Mouse (Mus musculus): ENCODE data around the gene Fam47e. TPM values are rescaled to one million over a fixed set of nuclear protein-coding genes. Genes with fewer than 3 reads are reported as not detected.

The Fam47e gene
- polyA plus RNA-seq, 1 experiment from 2014 or later: 2.1 TPM

- H3K27me3 ChIP-seq (ENCODE audit: control insufficient read depth, insufficient read depth, low read depth, low read length): no peaks in the 10 kb centered on the region
- H3K4me3 ChIP-seq (ENCODE audit: low read depth, low read length): no peak overlapping the region
- 0 out of 2 replicates have a peak, but pooled peaks cover 4% of the 10 kb centered on the region for H3K9me3 ChIP-seq (replicated peaks; ENCODE audit: control insufficient read depth, low read length, poor library complexity, severe bottlenecking)
- no peaks in the 10 kb centered on the region for H3K4me1 ChIP-seq (ENCODE audit: control insufficient read depth, insufficient read depth, low read length)
- H3K9ac ChIP-seq (ENCODE audit: low read depth, low read length): no peak overlapping the region
- WGBS: 74% methylated on average over 5 of the region's 5 CpGs
- ATAC-seq: no peak
- H3K4me2 ChIP-seq (ENCODE audit: low read length): no peak overlapping the region
- no peaks in the 10 kb centered on the region for H3K36me3 ChIP-seq (ENCODE audit: control insufficient read depth, insufficient read depth, low read length)
- H3K27ac ChIP-seq (ENCODE audit: low read length): no peak overlapping the region
These were observed 67.0 kb downstream of the Fam47e start for GRCm38 (mm10) chr5:92621883-92622282.

- Histone ChIP-seq H3K9me3 (replicated peaks; ENCODE audit: control insufficient read depth, low read length, poor library complexity, severe bottlenecking) (0 out of 2 replicates have a peak, but pooled peaks cover 4% of the 10 kb centered on the region), H3K27ac (ENCODE audit: low read length) (no peak overlapping the region), H3K9ac (ENCODE audit: low read depth, low read length) (no peak overlapping the region), H3K4me2 (ENCODE audit: low read length) (no peak overlapping the region), H3K4me3 (ENCODE audit: low read depth, low read length) (no peak overlapping the region), H3K4me1 (ENCODE audit: control insufficient read depth, insufficient read depth, low read length) (no peaks in the 10 kb centered on the region), H3K36me3 (ENCODE audit: control insufficient read depth, insufficient read depth, low read length) (no peaks in the 10 kb centered on the region), H3K27me3 (ENCODE audit: control insufficient read depth, insufficient read depth, low read depth, low read length) (no peaks in the 10 kb centered on the region)
- WGBS: 73% methylated on average over 7 of the region's 7 CpGs
- ATAC-seq: no peak
These were observed 73.0 kb downstream of the Fam47e start for GRCm38 (mm10) chr5:92627896-92628295.

GRCm38 (mm10) chr5:92633526-92633925 lies 78.7 kb downstream of the Fam47e start:
- H3K9ac ChIP-seq (ENCODE audit: low read depth, low read length): no peak overlapping the region
- no peaks in the 10 kb centered on the region for H3K4me1 ChIP-seq (ENCODE audit: control insufficient read depth, insufficient read depth, low read length)
- H3K27ac ChIP-seq (ENCODE audit: low read length): no peak overlapping the region
- H3K36me3 ChIP-seq (ENCODE audit: control insufficient read depth, insufficient read depth, low read length): no peaks in the 10 kb centered on the region
- no peaks in the 10 kb centered on the region for H3K9me3 ChIP-seq (replicated peaks; ENCODE audit: control insufficient read depth, low read length, poor library complexity, severe bottlenecking)
- H3K4me2 ChIP-seq (ENCODE audit: low read length): no peak overlapping the region
- H3K4me3 ChIP-seq (ENCODE audit: low read depth, low read length): no peak overlapping the region
- H3K27me3 ChIP-seq (ENCODE audit: control insufficient read depth, insufficient read depth, low read depth, low read length): no peaks in the 10 kb centered on the region
- no peak for ATAC-seq
- WGBS: 65% methylated on average over 4 of the region's 4 CpGs

- Histone ChIP-seq H3K9ac (ENCODE audit: low read depth, low read length) (no peak overlapping the region), H3K4me1 (ENCODE audit: control insufficient read depth, insufficient read depth, low read length) (no peaks in the 10 kb centered on the region), H3K36me3 (ENCODE audit: control insufficient read depth, insufficient read depth, low read length) (no peaks in the 10 kb centered on the region), H3K9me3 (replicated peaks; ENCODE audit: control insufficient read depth, low read length, poor library complexity, severe bottlenecking) (no peaks in the 10 kb centered on the region), H3K4me2 (ENCODE audit: low read length) (no peak overlapping the region), H3K27me3 (ENCODE audit: control insufficient read depth, insufficient read depth, low read depth, low read length) (no peaks in the 10 kb centered on the region), H3K27ac (ENCODE audit: low read length) (no peak overlapping the region), H3K4me3 (ENCODE audit: low read depth, low read length) (no peak overlapping the region)
- 79% methylated on average over 3 of the region's 3 CpGs for WGBS
- ATAC-seq: no peak
These were observed 80.0 kb downstream of the Fam47e start for GRCm38 (mm10) chr5:92634916-92635315.

- no peaks in the 10 kb centered on the region for H3K9me3 ChIP-seq (replicated peaks; ENCODE audit: control insufficient read depth, low read length, poor library complexity, severe bottlenecking)
- H3K4me2 ChIP-seq (ENCODE audit: low read length): no peak overlapping the region
- H3K27me3 ChIP-seq (ENCODE audit: control insufficient read depth, insufficient read depth, low read depth, low read length): no peaks in the 10 kb centered on the region
- WGBS: 89% methylated on average over 5 of the region's 5 CpGs
- H3K27ac ChIP-seq (ENCODE audit: low read length): no peak overlapping the region
- no peak for ATAC-seq
- H3K4me3 ChIP-seq (ENCODE audit: low read depth, low read length): no peak overlapping the region
- H3K36me3 ChIP-seq (ENCODE audit: control insufficient read depth, insufficient read depth, low read length): no peaks in the 10 kb centered on the region
- H3K9ac ChIP-seq (ENCODE audit: low read depth, low read length): no peak overlapping the region
- no peaks in the 10 kb centered on the region for H3K4me1 ChIP-seq (ENCODE audit: control insufficient read depth, insufficient read depth, low read length)
These were observed 81.0 kb downstream of the Fam47e start for GRCm38 (mm10) chr5:92635891-92636290.

GRCm38 (mm10) chr5:92640861-92641260 lies 86.0 kb downstream of the Fam47e start:
- H3K4me3 ChIP-seq (ENCODE audit: low read depth, low read length): no peak overlapping the region
- H3K36me3 ChIP-seq (ENCODE audit: control insufficient read depth, insufficient read depth, low read length): no peaks in the 10 kb centered on the region
- H3K27me3 ChIP-seq (ENCODE audit: control insufficient read depth, insufficient read depth, low read depth, low read length): no peaks in the 10 kb centered on the region
- ATAC-seq: no peak
- 80% methylated on average over 3 of the region's 3 CpGs for WGBS
- no peaks in the 10 kb centered on the region for H3K9me3 ChIP-seq (replicated peaks; ENCODE audit: control insufficient read depth, low read length, poor library complexity, severe bottlenecking)
- H3K9ac ChIP-seq (ENCODE audit: low read depth, low read length): no peak overlapping the region
- no peak overlapping the region for H3K4me2 ChIP-seq (ENCODE audit: low read length)
- no peaks in the 10 kb centered on the region for H3K4me1 ChIP-seq (ENCODE audit: control insufficient read depth, insufficient read depth, low read length)
- no peak overlapping the region for H3K27ac ChIP-seq (ENCODE audit: low read length)

Other genes with a start within 250 kb of the Fam47e start
- 29.1 and 32.5 TPM in 2 replicates for gene Sdad1, start 244.6 kb upstream of the Fam47e start, polyA plus RNA-seq (2015; fragmentation: Nextera tagmentation; extraction: Ambion mirVana)
- gene Cxcl9, start 227.0 kb upstream of the Fam47e start, polyA plus RNA-seq (2015; fragmentation: Nextera tagmentation; extraction: Ambion mirVana): not detected in 2 replicates
- 4.3 and 6.3 TPM in 2 replicates for gene Art3, start 223.2 kb upstream of the Fam47e start, polyA plus RNA-seq (2015; fragmentation: Nextera tagmentation; extraction: Ambion mirVana)
- gene Cxcl10, start 206.2 kb upstream of the Fam47e start, polyA plus RNA-seq (2015; fragmentation: Nextera tagmentation; extraction: Ambion mirVana): 0.16 and 0.32 TPM in 2 replicates
- 57.8 and 62.0 TPM in 2 replicates for gene Nup54, start 119.8 kb upstream of the Fam47e start, polyA plus RNA-seq (2015; fragmentation: Nextera tagmentation; extraction: Ambion mirVana)
- gene Scarb2, start 48.2 kb upstream of the Fam47e start, polyA plus RNA-seq (2015; fragmentation: Nextera tagmentation; extraction: Ambion mirVana): 26.7 and 27.8 TPM in 2 replicates
- gene Stbd1, start 48.0 kb downstream of the Fam47e start, polyA plus RNA-seq (2015; fragmentation: Nextera tagmentation; extraction: Ambion mirVana): 5.7 and 5.9 TPM in 2 replicates
- gene Ccdc158, start 120.2 kb downstream of the Fam47e start, polyA plus RNA-seq (2015; fragmentation: Nextera tagmentation; extraction: Ambion mirVana): 0.57 and 0.63 TPM in 2 replicates
- gene Shroom3, start 128.4 kb downstream of the Fam47e start, polyA plus RNA-seq (2015; fragmentation: Nextera tagmentation; extraction: Ambion mirVana): 1.1 and 1.8 TPM in 2 replicates